Mouse (Mus musculus) lung, adult 2 months (tissue): Measurements from ENCODE around the gene Lrmda. TPM values are rescaled to one million over a fixed set of nuclear protein-coding genes. Genes with fewer than 3 reads are reported as not detected.

Source experiments
- DNase-seq: peaks from one replicate; pipeline ENCODE4 v3.0.0; 2022
- H3K4me1 ChIP-seq: fragments of 200-500 bp; 2 replicates; pipeline ENCODE4 v1.6.1; 2011; ENCODE audit warnings: low read length; ENCODE audit not compliant: control insufficient read depth, insufficient read depth
- H3K4me3 ChIP-seq: fragments of 200-500 bp; replicated peaks from 2 replicates; pipeline ENCODE3; 2011; ENCODE audit warnings: low read depth, mild to moderate bottlenecking, control low read depth, low read length; ENCODE audit errors: extremely low read depth
- CTCF ChIP-seq: fragments of 200-500 bp; IDR thresholded peaks from 2 replicates; pipeline ENCODE4 v1.5.1; 2011; ENCODE audit warnings: mild to moderate bottlenecking, low read length, control low read depth; ENCODE audit not compliant: insufficient read depth
- POLR2A ChIP-seq: fragments of 200-500 bp; IDR thresholded peaks from 2 replicates; pipeline ENCODE4 v1.6.1; 2011; ENCODE audit warnings: low read depth, mild to moderate bottlenecking, control low read depth, low read length, borderline replicate concordance; ENCODE audit errors: extremely low read depth
- WGBS: fragments of 180-500 bp; shearing (Covaris S2); methylation state at CpG from one replicate; pipeline ENCODE4 v1.1.7; 2018; 5-methylcytosine and 5-hydroxymethylcytosine counted together
- polyA plus RNA-seq: library from polyadenylated mRNA; depleted of rRNA; stranded (reverse); fragments of >200 nt; gene quantifications from 2 replicates; pipeline ENCODE4 v1.2.3, GENCODE M21; 2012

Gene Lrmda
- polyA plus RNA-seq, 1 experiment: 1.8 TPM

DNA sequence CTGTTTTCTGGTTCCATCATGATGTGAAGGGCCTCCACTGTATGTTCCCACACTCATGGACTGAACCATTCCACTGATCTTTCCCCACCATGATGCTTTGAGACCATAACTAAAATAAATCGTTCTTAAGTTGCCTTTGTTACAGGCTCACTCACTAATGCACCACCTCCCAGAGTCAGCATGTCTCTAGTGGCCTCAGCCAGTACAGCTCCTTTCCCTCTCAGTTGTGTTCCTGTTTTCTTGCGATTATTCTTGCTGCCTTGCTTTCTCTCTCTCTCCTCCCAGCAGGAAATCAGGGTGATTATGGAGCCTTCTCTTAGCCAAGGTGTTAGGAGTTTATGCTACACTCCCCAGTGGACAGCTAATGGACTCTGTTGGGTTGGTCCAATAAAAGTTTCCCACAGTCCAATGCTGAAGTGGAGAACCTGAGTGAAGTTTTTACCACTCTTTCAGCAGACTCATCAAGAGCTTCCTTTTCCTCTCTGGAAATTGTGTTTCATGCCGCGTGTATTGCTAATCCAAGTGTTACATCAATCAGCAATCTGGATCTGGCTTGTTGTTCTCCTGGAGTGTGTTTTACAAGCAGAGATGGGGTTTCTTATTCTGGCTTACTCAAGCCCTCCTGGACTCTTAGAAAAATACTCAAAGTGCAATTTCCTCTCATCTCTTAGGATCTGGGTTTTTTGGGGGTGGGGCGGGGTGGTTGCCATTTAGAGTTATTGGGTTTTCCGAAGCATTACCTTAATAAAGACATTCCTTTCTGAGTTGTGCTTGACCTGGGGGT lies 490.4 kb downstream of the Lrmda start:
- DNase-seq: no peak
- no peak for TF ChIP-seq POLR2A
- no peak for TF ChIP-seq CTCF
- H3K4me1 ChIP-seq: no peaks in the 10 kb centered on the region
- WGBS: 69% methylated on average over 6 of the region's 6 CpGs
- no peak overlapping the region for H3K4me3 ChIP-seq

- H3K4me3 ChIP-seq: no peak overlapping the region
- TF ChIP-seq POLR2A (no peak), CTCF (no peak)
- DNase-seq: no peak
- no peaks in the 10 kb centered on the region for H3K4me1 ChIP-seq
These were observed 490.9 kb downstream of the Lrmda start for GRCm38 (mm10) chr14:22510531-22510785.

DNA sequence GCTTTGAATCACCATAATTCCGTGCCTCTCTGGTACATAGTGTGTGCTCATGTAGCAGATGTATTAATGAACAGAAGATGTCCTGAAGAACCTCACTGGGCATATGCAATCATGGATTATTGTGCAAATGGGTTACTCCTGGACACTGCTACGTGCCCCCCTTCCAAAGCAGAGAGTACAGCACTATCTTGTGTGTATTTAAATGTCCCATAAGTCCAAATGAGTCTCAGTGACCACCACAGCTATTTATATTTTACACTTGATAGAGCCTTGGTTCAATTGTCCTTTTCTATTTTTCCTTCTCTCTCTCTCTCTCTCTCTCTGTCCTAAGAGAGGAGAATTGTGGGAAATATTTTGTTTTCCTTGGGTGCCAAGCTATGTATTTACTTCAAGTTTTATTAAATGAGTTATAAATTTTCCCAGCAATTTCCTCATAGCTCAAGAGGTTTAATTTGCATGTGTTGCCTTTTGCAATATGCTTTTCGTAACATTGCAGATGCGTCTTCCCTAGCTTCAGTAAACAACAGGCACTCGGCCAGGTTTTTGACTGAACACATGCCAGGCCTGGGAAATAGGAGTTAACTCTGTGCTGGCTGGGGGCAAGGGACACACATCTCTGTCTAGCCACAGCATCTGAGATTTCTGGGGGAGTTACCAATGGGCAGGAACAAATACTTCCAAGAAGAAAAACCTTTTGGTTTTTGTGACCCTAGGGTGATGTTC lies 495.0 kb downstream of the Lrmda start:
- 43% methylated on average over 5 of the region's 5 CpGs for WGBS
- no peak for DNase-seq
- TF ChIP-seq POLR2A (no peak), CTCF (no peak)
- H3K4me1 ChIP-seq: no peaks in the 10 kb centered on the region
- no peak overlapping the region for H3K4me3 ChIP-seq

DNA sequence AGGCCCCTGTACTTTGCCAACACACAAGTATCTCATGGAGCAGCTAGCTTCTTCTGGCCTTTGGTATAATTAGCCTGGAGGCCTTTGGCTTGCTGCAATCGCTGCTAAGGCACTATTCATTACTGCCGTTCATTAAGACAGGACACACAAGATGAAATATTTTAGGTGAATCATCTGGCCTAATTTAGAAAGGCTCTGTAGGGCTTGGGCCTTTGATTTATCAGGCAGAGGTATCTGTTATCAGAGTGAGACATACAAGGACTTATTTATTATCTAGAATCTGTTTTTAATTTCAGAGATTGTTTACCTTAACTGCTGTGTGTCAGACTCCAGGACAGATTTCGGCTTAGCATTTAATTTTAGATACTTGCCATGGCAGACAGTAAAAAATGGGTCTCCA lies 511.2 kb downstream of the Lrmda start:
- DNase-seq: no peak
- no peak for TF ChIP-seq POLR2A
- TF ChIP-seq CTCF: no peak
- 69% methylated on average over 3 of the region's 3 CpGs for WGBS
- Histone ChIP-seq H3K4me3 (no peak overlapping the region), H3K4me1 (peaks cover 2% of the 10 kb centered on the region; the same call in 1 of the 2 replicates)

DNA sequence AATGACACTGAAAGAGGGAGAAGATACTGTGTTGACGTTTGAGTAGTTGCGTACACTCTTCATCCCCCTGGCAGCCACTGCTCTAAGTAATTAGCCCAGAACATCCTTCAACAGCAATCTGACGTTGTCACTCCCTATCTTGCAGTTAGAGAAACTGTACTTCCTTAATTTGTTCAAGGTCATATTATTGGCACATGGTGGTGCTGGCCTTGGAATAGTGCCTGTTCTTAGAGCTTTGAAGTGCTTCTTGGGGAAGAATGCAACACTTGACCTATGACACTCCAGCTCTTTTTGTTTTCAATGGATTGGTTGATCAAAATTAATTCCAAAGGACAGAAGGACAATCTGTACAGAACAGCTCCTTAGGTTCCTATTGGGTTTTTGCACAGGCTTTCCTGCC lies 514.0 kb downstream of the Lrmda start:
- DNase-seq: no peak
- no peak overlapping the region for H3K4me3 ChIP-seq
- WGBS: 34% methylated on average over 3 of the region's 3 CpGs
- H3K4me1 ChIP-seq: peaks cover 2% of the 10 kb centered on the region; the same call in 1 of the 2 replicates
- TF ChIP-seq POLR2A: no peak
- no peak for TF ChIP-seq CTCF

- WGBS: 65% methylated on average over 8 of the region's 8 CpGs
- Histone ChIP-seq H3K4me1 (no peaks in the 10 kb centered on the region), H3K4me3 (no peak overlapping the region)
- no peak for TF ChIP-seq CTCF
- no peak for TF ChIP-seq POLR2A
- no peak for DNase-seq
These were observed 526.6 kb downstream of the Lrmda start for GRCm38 (mm10) chr14:22545887-22546675.

- no peak for DNase-seq
- Histone ChIP-seq H3K4me1 (no peaks in the 10 kb centered on the region), H3K4me3 (no peak overlapping the region)
- 77% methylated on average over 4 of the region's 4 CpGs for WGBS
- TF ChIP-seq POLR2A (no peak), CTCF (no peak)
These were observed 527.1 kb downstream of the Lrmda start for GRCm38 (mm10) chr14:22546676-22546984.

DNA sequence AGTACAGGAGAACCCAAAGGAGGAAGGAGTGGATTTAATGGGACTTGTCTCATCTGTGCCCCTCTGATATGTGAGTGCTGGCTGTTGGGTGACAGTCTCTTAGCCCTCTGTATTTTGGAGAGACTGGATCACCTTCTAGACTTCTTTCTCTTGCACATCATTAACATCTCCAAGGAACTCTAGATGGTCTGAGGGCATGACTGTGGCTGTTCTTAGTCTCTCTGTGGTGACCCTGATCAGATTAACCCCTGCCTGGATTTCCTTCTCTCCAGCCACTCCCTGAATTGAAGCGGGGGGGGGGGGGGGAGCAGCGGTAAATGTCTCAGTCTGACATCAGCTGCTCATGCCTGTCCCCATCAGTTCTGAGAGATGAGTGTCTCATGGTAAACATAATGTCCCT lies 528.8 kb downstream of the Lrmda start:
- WGBS: 51% methylated on average over 2 of the region's 2 CpGs

DNA sequence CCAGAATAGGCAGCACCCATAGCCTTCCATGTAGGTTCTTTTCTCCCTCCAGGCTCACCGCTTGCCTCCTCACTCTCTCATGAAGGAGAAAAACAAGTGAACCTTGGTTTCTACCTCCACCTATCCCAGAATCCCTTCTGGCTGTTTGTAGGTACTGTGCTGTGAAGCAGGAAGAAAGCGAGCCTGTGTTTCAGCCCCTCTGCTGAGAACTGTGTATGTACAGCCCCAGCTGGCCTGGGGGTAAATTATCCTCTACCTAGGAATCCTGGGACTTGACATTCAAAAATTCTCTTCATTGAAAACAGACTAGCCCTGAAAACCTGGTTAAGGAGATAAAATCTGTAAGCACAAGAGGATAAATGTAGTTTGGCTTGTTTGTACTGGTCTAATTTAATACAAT lies 529.7 kb downstream of the Lrmda start:
- over 99% methylated on average over 2 of the region's 2 CpGs for WGBS
- no peak overlapping the region for H3K4me3 ChIP-seq
- no peaks in the 10 kb centered on the region for H3K4me1 ChIP-seq
- TF ChIP-seq POLR2A (no peak), CTCF (no peak)
- no peak for DNase-seq

More for the DNA sequence above, 528.8 kb downstream of the Lrmda start:
- no peak for TF ChIP-seq CTCF
- no peak for TF ChIP-seq POLR2A
- DNase-seq: no peak
- H3K4me1 ChIP-seq: no peaks in the 10 kb centered on the region
- H3K4me3 ChIP-seq: no peak overlapping the region
